Mouse (Mus musculus) frontal cortex, adult 2 months (tissue): ENCODE measurements around the gene Kcng3. TPM values are rescaled to one million over a fixed set of nuclear protein-coding genes. Genes with fewer than 3 reads are reported as not detected.

Source experiments
- DNase-seq, 2 experiments: peaks; one replicate each; pipeline ENCODE4 v3.0.0; 2022; ENCODE audit warnings: low spot score in 1 of 2; ENCODE audit errors: extremely low spot score in 1 of 2
- polyA plus RNA-seq: library from polyadenylated mRNA; depleted of rRNA; stranded (reverse); fragments of >200 nt; gene quantifications from 2 replicates; pipeline ENCODE4 v1.2.3, GENCODE M21; 2012; rRNA removed

The Kcng3 gene
- polyA plus RNA-seq = 1.6 TPM in 2 replicates

GRCm38 (mm10) chr17:83631783-83632652 lies at the start of gene Kcng3:
Kcng3 (minus strand) TSS chr17:83631895.
- DNase-seq = peak in 1 of 2 experiments; percentile 57

- DNase-seq = no peak
Observed at GRCm38 (mm10) chr17:83677370-83677769, 45.7 kb upstream of the Kcng3 start.

DNA sequence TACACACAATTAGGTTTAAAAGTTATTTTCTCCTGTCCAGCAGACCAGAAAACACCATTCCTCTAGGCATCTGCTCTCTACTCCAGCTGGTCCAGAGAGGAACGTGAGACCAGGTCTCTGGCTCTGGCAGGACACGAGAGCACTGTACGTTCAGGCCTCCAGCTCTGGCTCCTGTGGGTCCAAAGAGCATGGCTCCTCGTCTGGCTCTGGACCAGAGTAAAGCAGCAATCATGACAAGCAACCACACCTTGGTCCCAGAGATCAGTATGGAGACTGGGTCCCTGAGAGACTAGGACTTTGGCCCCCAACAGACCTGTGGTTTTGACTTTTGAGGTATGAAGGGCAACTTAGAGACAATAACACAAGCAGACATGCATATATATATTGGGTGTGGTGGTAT lies 41.0 kb upstream of the Kcng3 start:
- no peak for DNase-seq

DNA sequence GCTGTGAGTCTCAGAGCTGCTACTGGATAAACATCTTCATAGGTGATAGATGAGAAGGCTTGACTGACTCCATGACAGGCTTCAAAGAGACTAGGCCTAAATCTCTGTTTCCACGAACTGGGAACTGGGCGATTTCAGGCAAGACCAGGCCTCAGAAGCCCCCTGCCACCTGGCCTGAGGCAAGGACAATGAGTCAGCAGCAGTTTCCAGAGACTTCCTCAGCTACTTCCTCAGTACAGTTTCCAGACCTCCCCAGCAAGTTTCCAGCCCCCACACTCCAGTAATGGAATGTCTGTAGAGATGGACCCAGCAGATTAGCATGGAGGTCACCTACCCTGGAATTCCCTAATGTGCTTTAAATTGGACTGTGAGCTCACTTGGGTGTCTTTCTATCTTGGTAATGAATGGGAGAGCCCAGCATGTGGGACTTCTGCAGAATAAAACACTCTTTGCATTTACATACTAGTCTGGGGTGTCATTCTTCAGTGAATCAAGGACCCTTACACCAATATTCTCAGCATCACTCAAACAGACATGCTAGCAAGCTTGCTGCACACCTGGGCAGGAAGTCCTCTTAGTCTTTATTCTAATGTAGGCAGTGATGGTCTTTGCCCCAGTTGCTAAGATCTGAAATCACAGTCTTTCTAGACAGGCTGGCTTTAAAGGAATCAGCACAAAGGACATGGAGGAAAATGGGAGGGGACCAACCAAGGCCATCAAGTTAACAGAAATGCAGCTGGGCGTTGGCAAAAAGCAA lies 36.4 kb upstream of the Kcng3 start:
- no peak for DNase-seq

GRCm38 (mm10) chr17:83666597-83667287 lies 35.0 kb upstream of the Kcng3 start:
- no peak for DNase-seq

GRCm38 (mm10) chr17:83664761-83665160 lies 33.1 kb upstream of the Kcng3 start:
- no peak for DNase-seq

- no peak for DNase-seq
Observed at GRCm38 (mm10) chr17:83658943-83659342, 27.2 kb upstream of the Kcng3 start.

DNA sequence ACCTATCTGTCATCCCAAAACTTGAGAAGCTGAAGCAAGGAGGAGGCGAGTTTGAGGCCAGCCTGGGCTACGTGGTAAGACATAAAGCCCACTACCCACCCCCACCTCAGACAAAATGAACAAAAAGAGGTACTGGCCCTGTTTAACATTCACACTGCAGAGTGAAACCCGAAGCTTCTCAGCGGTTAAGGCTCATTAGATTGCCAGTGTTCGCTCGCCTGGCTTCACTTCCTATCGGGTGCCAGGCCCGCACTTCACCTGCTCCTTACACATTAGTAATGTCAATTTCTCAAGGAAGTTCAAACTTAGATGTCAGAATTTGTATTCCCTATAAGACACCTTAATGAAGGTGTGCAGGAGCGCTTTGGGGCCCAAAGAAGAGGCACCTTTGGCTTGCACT lies 25.7 kb upstream of the Kcng3 start:
- DNase-seq = no peak

DNA sequence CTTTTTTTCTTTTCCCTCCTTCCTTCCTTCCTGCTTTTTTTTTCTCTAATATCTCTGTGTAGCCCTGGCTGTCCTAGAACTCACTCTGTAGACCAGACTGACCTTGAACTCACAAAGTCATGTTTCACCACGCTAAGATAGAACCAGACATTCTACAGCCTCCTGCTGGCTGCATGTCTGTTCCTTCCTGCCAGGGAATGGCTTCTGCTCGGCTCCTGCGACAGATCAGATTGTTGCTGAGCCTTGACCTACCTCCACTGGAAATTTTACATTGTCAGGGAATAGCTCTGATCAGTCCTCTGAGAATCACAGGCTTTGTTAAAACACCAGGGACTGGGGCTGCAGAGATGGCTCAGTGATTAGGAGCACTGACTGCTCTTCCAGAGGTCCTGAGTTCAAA lies 24.0 kb upstream of the Kcng3 start:
- DNase-seq = no peak

DNA sequence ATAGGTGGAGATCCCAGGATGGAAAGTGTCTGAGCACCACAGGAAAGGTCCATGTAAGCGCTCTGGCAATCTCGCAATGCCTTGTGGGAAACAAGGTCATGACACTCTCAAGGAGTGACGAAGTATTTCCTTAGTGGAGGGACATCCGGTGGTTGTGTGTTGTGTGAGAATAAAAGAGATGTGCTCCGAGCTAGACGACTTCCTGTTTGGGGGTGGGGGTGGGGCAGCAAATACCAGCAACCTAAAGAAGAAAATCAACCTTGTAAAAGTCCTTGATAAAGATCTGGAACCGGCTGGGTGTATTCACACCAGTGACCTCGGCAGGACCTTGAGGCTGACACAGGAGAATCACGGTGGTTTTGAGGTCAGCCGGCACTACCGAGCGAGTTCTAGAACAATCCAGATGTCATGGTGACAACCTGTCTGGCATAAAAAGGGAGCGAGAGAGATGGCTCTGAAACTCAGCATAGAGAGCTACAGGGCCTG lies 23.0 kb upstream of the Kcng3 start:
- no peak for DNase-seq

DNA sequence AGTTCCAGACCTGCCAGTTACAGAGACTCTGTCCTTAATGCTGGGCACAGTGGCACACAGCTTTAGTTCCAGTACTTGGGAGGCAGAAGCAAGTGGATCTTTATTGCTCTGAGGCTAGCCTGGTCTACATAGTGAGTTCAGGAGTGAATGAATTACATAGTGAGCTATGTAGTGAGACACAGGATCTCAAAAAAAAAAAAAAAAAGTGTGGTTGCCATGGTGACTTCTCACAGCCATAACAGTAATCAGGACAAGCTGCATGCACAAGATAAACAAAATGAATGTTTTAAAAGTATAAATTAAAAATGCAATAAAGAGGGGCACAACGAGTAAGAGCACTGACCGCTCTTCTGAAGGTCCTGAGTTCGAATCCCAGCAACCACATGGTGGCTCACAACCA lies 21.9 kb upstream of the Kcng3 start:
- no peak for DNase-seq

DNA sequence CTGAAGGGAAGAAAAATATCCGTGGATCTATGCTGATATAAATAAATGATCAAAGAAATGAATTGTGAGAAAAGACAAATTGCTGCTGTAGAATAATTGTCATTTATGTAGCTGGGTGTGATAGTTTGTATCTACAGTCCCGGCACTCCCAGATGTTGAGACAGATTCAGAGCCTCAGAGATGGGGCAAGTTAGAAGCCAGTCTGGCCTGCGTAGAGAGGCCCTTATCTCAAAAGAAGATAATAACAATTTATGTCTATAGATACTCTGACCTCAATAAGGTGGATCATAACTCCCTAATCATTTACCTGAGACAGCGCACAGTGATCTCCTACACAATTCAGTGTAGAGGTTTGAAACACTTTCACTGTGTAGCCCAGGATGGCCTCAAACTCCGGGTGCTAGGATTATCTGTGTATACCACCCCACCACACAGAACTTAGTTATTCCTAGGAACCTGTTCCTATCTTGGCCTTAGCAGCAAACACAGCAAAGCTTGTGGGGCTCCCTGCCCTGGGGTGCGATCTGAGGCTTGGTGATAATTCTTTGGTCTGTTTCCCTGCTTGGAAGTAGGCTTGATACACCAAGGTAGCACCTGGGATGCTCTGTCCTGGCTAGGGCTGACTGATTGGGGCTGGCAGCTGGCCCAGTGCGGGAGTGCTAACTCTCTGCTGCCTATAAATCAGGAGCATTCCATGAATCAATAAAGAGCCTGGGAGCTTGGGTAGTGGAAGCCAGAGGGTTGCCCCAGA lies 19.4 kb upstream of the Kcng3 start:
- DNase-seq = no peak

- DNase-seq = no peak
Observed at GRCm38 (mm10) chr17:83649986-83650385, 18.3 kb upstream of the Kcng3 start.

DNA sequence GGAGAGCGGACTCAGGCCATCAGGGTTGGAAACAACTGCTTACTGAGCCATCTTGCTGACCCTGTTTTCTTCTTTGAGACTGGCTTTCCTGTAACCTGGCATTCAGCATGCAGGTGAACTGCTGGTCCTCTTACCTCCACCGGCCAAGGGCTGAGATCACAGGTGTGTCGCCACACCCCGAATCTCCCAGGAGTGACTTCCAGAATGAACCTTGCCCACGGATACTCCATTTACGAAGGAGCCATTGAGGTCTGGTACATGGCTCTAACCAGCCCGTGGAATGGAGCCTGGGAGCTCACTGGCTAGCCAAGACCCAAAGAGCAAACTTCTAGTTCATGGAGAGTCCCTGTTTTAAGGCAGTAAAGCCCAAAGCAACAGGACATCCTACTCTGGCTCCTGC lies 15.7 kb upstream of the Kcng3 start:
- DNase-seq = no peak

DNA sequence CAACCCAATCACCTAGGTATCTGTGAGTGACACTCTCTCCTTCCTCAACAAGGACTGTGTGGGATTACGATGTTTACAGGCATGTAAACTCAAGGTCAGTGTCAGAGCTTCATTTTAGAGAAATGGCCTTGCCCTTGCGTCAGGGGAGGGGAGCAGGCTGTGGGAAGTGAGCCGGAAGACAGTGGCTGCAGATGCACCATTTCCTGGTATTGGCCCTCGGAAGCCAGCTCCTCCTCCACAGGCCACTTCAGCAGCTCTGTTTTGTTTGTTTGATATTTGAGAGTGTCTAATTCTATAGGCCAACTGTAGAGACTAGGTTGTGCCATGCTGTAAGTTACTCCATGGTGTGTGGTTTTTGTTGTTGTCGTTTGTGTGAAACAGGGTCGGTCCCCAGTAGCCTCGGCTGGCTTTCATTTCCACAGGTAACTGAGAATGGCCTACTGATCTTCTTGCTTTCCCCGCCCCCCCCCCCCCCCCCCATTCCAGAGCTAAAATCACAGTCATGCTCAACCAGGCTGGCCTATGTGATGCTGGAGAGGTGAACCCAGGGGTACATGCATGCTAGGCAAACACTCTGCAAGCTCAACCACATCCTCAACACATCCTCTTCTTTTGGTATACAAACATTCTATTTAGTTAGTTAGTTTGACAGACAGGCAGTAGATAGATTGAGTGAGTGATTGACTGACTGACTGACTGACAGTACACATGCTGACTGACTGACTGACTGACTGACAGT lies 14.9 kb upstream of the Kcng3 start:
- no peak for DNase-seq

GRCm38 (mm10) chr17:83645226-83645808 lies 13.6 kb upstream of the Kcng3 start:
- DNase-seq = no peak

- no peak for DNase-seq
Observed at GRCm38 (mm10) chr17:83637393-83637792, 5.7 kb upstream of the Kcng3 start.

DNA sequence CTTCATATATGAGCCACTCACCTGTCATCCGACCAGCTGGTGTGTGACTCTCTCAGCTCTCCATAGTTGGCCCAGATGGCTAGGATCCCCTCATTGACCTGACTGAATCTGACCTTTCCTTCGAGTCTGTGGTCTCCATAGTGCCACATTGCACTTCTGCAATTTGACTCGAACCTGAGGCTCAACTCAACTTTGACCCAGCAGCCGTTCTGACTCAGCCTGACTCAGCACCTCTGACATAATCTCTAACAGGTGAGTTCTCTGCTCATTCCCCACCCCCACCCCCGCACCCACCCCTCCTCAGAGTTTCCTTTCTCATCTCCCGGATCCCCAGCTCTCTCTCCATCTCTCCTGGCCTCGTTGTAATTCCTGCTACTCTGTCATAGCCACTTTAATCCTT lies 4.7 kb upstream of the Kcng3 start:
- no peak for DNase-seq
